Mouse (Mus musculus) thymus, adult 2 months (tissue): ENCODE data around the gene Serpini1. TPM values are rescaled to one million over a fixed set of nuclear protein-coding genes. Genes with fewer than 3 reads are reported as not detected.

ENCODE experiments used
- DNase-seq: peaks from one replicate; pipeline ENCODE4 v3.0.0; 2021
- H3K27ac ChIP-seq: fragments of 200-500 bp; 2 replicates; pipeline ENCODE4 v1.5.1; 2012; ENCODE audit warnings: low read length, control low read depth; ENCODE audit not compliant: control insufficient read depth, insufficient read depth
- H3K27me3 ChIP-seq: fragments of 200-500 bp; 2 replicates; pipeline ENCODE4 v1.6.1; 2012; ENCODE audit warnings: mild to moderate bottlenecking, low read length, moderate library complexity, mixed read lengths; ENCODE audit not compliant: control insufficient read depth, insufficient read depth
- H3K36me3 ChIP-seq: fragments of 200-500 bp; 2 replicates; pipeline ENCODE4 v1.6.1; 2012; ENCODE audit warnings: mild to moderate bottlenecking, low read length, moderate library complexity; ENCODE audit not compliant: control insufficient read depth, insufficient read depth
- H3K4me1 ChIP-seq: fragments of 200-500 bp; replicated peaks from 2 replicates; pipeline ENCODE4 v1.6.1; 2012; ENCODE audit warnings: low read length; ENCODE audit not compliant: control insufficient read depth, insufficient read depth
- H3K4me3 ChIP-seq: fragments of 200-500 bp; 2 replicates; pipeline ENCODE4 v1.5.1; 2012; ENCODE audit warnings: mild to moderate bottlenecking, low read length, control low read depth, moderate library complexity; ENCODE audit not compliant: control insufficient read depth, insufficient read depth
- CTCF ChIP-seq: fragments of 200-500 bp; IDR thresholded peaks from 2 replicates; pipeline ENCODE4 v1.5.1; 2012; ENCODE audit warnings: mild to moderate bottlenecking, control low read depth, low read length, moderate library complexity, borderline replicate concordance; ENCODE audit not compliant: control insufficient read depth, poor library complexity, insufficient read depth; ENCODE audit errors: extremely low read depth
- POLR2A ChIP-seq: fragments of 200-500 bp; IDR thresholded peaks from 2 replicates; pipeline ENCODE4 v1.6.1; 2012; ENCODE audit warnings: mild to moderate bottlenecking, low read length, control low read depth, moderate library complexity; ENCODE audit not compliant: control insufficient read depth, poor library complexity, insufficient read depth; ENCODE audit errors: extremely low read depth
- WGBS: fragments of 180-500 bp; shearing (Covaris S2); methylation state at CpG from one replicate; pipeline ENCODE4 v1.1.7; 2018; 5-methylcytosine and 5-hydroxymethylcytosine counted together
- polyA plus RNA-seq: library from polyadenylated mRNA; depleted of rRNA; stranded (reverse); fragments of >200 nt; gene quantifications from 2 replicates; pipeline ENCODE4 v1.2.3, GENCODE M21; 2012; rRNA removed

The Serpini1 gene
- 1.0 and 1.1 TPM in 2 replicates for polyA plus RNA-seq

DNA sequence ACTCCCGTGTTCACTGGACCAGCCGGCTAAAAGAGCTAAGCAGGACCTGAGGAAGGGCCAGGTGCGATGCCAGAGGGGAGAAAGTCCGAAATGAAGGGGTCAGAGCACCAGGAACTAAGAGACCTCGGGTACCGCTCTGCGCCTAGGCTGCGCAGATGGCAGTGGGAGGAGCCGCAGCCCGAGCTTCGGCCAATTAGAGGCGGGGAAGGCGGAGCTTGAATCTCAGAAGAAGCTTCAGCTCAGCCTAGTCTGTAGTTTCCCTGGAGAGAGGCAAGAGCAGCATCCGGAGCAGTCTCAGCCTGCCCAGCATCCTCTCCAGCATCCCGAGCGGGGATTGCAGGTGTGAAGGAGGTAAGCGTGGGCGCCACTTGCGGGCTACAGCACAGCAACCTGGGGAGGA, at the start of gene Serpini1:
Gene Serpini1 (plus strand): TSS at position 256 of the 400 bp plus-strand sequence.
- WGBS, result under 1% methylated on average over 19 of the region's 19 CpGs
- H3K4me3 ChIP-seq, result peak within 1 kb of the TSS; percentile 87
- peak; percentile 91 for DNase-seq

DNA sequence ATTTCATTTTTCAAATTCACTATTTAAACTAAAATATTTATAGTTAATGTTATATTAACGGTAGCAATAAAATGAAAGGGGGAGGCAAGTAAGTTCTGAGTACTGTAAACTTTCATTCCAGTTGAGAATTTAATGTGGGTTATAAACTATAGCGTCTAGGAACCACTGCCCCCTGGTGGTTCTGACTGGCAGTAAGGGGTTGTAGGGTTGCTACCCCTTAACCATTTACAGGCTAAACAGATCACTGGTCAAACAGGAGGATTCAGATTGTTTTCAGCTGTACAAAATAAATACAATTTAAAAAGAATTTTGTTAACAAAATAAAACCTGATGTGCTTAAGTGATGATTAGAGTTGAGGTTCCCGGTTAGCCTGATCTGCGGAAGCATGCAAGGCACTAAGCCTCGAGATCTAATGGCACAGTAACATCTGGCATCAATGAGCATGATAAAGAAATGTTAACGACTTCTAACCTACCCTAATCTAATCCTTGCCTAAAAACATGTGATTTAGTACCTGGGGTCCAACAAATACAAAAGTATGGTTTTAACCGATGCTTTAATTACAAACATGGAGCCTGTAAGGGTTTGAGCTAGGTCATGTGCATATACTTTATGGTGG, 39.6 kb upstream of the Serpini1 start:
- TF ChIP-seq CTCF (no peak), POLR2A (no peak)
- 76% methylated on average over 7 of the region's 7 CpGs for WGBS
- Histone ChIP-seq H3K4me1 (no peaks in the 10 kb centered on the region), H3K36me3 (peaks cover 37% of the 10 kb centered on the region), H3K4me3 (no peak overlapping the region), H3K27ac (no peak overlapping the region), H3K27me3 (no peaks in the 10 kb centered on the region)
- peak; percentile 75 for DNase-seq

More for the DNA sequence above, at the start of gene Serpini1:
- TF ChIP-seq CTCF (no peak), POLR2A (0 out of 2 replicates have a peak, but pooled peaks have one; percentile 2)
- Histone ChIP-seq H3K27ac (peak within 1 kb of the TSS; percentile 69), H3K4me1 (peaks cover 5% of the 10 kb centered on the region), H3K36me3 (no peaks in the 10 kb centered on the region), H3K27me3 (no peaks in the 10 kb centered on the region)

DNA sequence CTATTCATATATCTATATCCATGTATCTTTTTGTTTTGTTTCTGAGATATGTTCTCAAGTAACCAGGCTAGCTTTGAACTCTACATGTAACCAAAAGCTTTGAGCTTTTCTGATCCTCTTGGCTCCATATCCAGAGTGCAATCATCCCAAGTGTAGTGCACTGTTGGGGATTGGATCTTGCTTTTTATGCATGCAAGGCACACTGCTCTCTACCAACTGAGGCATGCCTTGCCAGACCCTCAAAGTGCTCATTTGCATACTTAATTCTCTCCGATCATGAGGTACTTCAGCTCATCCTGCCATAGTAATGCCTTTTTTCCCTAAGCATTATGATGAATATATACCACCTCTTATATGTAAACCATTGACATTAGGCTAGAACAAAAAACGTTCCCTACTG, 36.0 kb upstream of the Serpini1 start:
- Histone ChIP-seq H3K4me3 (no peak overlapping the region), H3K4me1 (no peaks in the 10 kb centered on the region), H3K27me3 (no peaks in the 10 kb centered on the region), H3K36me3 (peaks cover 45% of the 10 kb centered on the region), H3K27ac (no peak overlapping the region)
- TF ChIP-seq CTCF (no peak), POLR2A (no peak)
- WGBS, result 96% methylated on average over 2 of the region's 2 CpGs
- no peak for DNase-seq

- H3K27ac ChIP-seq, result no peak overlapping the region
- no peak overlapping the region for H3K4me3 ChIP-seq
- TF ChIP-seq POLR2A (no peak), CTCF (no peak)
- no peaks in the 10 kb centered on the region for H3K27me3 ChIP-seq
- peaks cover 54% of the 10 kb centered on the region for H3K36me3 ChIP-seq
- DNase-seq, result no peak
- 100% methylated on average over 1 of the region's 1 CpGs for WGBS
- no peaks in the 10 kb centered on the region for H3K4me1 ChIP-seq
Observed at GRCm38 (mm10) chr3:75522527-75522926, 34.8 kb upstream of the Serpini1 start.

GRCm38 (mm10) chr3:75531074-75531473, 26.3 kb upstream of the Serpini1 start:
- DNase-seq, result no peak
- H3K27ac ChIP-seq, result no peak overlapping the region
- 99% methylated on average over 3 of the region's 3 CpGs for WGBS
- H3K4me3 ChIP-seq, result no peak overlapping the region
- TF ChIP-seq CTCF (no peak), POLR2A (no peak)
- no peaks in the 10 kb centered on the region for H3K27me3 ChIP-seq
- H3K36me3 ChIP-seq, result peaks cover 24% of the 10 kb centered on the region
- H3K4me1 ChIP-seq, result no peaks in the 10 kb centered on the region

DNA sequence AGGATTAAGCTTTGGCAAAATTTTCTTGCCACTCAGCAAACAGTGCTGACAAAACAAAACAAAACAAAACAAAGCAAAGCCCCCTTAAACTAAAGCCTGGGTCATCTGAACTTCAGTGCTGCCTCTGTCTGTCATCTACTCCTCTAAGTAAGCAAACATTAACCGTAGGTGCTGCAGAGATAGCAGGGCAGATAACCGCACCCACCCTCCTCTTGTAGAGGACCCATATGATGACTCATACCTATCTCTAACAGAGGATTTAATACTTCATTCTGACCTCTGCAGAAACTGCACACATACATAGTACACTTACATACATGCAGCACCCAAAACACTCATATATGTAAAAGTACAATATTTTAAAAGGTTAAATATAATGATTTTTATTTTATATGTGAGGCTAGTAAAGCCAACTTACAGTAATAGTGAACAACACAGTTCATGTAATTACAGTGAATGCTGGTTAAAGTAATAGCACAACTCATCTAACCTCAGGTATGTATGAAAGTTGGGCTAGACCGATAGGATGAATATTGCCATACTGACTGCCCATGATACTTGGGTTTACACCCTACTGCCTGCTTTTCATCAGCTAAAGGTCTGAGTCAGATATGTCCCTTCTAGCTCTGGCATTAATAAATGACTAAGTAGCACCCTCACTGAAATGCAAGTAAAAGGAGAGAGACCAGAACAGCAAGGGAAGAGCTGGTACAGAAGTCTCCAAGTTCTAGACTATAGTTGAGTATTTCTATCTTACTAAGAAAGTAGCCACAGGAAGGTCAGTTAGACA, 23.1 kb upstream of the Serpini1 start:
- 85% methylated on average over 3 of the region's 3 CpGs for WGBS
- TF ChIP-seq CTCF, result no peak
- no peak for TF ChIP-seq POLR2A
- peaks cover 3% of the 10 kb centered on the region for H3K36me3 ChIP-seq

More for the DNA sequence above, 23.1 kb upstream of the Serpini1 start:
- H3K4me3 ChIP-seq, result no peak overlapping the region
- no peaks in the 10 kb centered on the region for H3K27me3 ChIP-seq
- no peak for DNase-seq
- no peaks in the 10 kb centered on the region for H3K4me1 ChIP-seq
- H3K27ac ChIP-seq, result no peak overlapping the region
